Mouse (Mus musculus) A20 (cell line): Measurements from ENCODE around the gene Pfn3.
A peak's percentile ranks its signal among the peaks of the same experiment; 100 is the strongest.

Source experiments
- DNase-seq: peaks from one replicate; pipeline ENCODE4 v3.0.0-alpha.2; 2011; ENCODE audit warnings: low read depth, low spot score

The Pfn3 gene

DNA sequence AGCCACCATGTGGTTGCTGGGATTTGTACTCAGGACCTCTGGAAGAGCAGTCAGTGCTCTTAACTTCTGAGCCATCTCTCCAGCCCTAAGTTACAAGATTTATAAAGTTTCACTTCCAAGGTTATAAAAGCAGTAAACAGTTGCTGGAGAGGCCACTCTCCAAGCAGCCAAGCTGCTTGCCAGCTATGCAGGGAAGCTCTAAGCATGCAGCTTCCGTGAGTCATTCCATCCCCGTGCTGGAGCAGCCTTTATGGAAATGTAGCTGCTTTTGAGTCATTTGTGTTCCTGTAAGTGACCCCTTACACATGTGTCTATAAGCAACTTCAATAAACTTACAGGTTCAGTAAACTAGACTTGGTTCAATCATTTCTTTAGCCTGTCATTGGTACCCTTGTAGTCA lies 15.5 kb upstream of the Pfn3 start:
- DNase-seq = no peak

DNA sequence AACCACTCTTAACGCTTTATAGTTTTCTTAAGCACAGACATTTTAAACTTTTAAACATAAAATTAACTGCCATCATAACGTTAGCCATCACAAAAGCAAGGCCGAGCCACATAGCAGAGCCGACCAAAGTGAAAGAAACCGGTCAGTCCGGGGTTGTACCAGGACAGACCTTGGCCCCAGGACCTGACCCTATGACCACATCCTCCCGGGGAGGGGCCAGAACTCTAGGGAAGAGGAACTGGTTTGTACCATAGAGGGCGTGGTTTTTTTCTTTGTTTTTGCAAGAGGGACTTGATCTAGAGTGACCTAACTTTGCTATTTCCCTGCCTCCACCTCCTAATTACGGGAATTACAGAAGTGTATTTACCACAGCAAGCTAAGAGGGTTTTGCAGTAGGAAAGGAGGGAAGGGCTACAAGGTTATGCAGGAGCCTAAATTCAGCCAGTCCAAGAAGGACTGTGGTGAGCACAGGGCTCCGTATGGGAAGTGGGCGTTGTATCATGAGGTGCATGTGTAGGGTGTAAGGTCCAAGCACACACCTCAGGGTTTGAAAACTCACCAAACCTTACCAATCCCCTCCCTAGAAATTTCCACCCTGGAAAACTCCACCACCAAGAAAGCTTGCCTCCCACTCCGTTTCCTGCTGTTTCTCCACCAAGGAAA lies 14.3 kb upstream of the Pfn3 start:
- peak; percentile 61 for DNase-seq

DNA sequence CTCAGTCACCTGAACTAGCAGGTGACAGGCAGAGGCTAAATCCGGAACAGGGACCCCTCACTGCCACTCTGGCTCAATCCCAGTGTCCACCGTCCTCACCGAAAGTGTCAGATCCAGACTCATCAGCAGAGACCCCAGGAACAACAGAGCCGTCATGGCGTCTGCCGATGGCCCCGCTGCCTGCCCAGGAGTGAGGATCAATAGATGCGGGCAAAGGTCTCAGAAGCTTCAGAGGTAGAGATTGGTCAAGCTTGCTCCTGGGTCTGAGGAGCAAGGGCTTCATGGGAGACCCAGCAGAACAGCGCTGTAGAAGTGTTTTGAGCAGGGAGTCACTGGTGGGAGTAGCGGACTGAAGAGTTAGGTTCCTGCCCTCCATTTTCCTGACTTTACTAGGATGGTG lies 11.6 kb upstream of the Pfn3 start, which contains the start of gene F12:
Gene F12, minus strand, starts transcription at position 181 of the 400 bp plus-strand sequence.
- no peak for DNase-seq

DNA sequence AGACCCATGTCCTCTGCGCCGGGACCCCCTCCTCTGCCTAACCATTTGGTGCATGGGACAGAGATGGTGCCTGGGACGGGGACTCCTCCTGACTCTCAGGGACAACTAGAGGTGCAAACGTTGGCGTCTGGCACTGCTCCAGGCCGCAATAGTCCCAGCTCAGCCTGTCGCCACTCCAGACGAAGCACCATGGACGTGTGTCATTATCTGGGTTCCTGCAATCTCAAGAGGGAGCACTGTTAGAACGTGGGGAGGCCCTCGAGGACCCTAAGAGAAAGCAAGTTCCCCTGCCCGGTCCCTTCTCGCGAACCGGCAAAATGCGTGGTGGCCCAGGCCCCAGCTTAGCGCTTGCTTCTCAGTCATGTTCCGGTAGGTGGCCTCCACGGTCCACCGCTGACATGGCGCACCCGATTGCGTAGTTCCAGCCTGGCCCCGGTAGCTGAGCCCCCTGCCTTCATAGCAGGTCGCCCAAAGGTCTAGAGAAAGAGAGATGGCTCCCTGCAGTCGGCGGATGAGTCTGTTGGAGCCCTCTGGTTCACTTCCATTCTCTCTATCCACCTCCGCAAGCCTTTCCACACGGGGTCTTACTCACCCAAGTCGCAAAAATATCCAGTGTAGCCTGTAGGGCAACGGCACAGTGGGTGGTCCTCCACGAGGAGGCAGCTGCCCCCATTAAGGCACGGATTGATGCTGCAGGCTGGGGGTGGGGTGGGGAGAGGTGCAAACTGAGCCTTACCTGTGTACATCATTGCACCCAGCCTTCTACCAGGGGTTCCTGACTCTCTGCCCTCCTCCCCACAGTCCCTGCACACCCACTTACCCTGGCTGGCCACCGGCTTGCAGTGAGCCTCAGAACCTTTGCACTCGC lies 6.1 kb upstream of the Pfn3 start:
- DNase-seq = peak; percentile 71

DNA sequence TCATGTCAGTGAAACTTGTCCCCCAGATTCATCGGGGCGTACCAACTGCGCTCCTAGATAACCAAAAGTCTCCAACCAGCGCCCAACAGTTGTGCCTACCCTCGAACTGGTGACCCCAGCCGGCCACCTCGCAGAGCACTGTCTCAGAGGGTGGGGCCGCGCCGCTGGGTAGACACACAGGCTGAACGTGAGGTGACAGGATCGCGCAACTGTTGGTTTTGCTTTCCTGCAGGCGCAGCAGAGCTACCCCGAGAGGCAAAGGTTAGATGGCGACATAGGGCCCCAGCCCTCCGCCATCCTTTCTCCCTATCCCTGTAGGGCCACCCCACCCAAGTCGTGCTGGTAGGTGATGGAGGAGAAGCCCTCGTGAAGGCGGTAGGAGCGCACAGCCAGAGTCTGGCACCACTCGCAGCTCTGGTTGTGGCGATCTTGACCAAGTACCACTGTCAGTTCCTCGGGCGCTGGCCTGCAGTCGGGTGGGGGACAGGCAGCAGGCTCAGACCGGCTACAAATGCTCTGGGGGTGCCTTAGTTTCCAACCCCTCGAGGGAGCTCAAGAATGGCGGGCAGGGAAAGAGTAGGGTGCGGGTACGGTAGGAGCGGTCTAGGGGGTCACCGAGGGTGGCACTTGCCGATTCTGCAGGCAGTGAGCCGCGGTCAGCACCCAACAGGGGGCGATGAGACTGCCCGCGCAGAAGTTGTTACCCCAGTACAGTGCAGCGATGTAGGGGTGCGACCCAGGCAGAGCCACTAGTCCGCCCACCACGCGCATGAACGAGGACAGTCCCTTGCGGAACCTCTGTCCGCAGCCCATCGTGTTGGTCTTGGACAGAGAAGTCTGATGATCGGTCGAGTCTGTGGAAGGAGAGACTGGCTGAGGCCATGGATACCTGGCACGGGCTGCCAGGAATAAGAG lies 5.2 kb upstream of the Pfn3 start:
- no peak for DNase-seq

DNA sequence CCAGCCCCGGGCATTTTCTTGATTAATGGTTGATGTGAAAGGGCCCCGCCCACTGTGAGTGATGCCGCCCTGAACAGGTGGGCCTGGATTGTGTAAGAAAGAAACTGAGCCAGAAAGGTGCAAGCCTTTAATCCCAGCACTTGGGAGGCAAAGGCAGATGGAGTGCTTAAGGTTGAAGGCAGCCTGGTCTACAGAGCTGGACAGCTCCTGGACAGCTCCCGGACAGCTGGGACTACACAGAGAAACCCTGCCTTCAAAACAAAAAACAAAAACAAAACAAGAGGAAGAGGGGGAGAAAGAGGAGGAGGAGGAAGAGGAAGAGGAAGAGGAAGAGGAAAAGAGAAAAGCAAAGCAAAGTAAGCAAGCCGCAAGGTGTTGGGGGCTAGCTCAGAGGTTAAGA lies 4.1 kb upstream of the Pfn3 start:
- DNase-seq = no peak

DNA sequence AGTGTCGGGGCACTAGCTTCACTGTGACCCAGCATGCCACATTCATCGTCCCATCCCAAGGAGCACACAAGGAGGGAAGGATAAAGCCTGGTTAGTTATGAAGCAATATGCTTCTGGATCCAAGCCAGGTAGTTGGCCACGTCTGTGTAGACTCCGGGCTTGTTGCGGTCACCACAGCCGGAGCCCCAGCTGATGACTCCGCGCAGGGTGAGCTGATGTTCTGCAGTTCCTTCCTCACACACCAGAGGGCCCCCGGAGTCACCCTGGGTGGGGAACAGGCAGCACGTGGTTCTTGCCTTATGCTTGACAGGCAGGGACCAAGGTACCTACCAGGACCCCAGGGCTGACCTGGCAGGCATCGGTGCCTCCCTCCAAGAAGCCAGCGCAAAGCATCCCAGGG lies 3.0 kb upstream of the Pfn3 start:
- DNase-seq = peak; percentile 92

GRCm38 (mm10) chr13:55413333-55413732 lies 1.7 kb downstream of the Pfn3 start:
- DNase-seq = no peak

DNA sequence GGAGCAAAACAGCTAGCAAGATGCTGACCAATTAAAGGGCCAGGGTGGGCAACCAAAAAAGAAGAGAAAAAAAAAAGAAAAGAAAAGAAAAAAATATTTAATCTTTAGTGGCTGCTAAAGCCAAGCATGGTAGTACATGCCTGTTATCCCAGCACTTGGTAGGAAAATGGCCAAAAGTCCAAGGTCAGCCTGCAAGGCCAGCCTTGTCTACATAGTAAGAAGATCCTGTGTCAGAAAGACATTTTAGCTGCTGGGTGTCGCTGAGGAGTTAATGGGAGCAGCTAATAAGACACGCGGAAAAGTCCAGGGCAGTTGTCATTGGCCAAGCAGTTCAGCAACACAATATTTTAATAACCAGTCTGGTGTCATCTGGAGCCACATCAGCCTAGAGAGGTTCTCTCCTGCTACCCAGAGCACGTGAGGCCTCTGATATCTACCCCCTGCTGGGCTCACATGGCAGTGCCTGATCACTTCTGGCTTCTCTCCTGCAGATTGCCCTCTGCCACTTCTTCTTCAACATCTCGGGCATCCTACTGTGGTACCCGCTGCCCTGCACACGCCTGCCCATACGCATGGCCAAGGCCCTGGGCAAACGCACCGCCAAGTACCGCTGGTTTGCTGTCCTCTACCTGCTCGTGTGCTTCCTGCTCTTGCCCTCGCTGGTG lies 2.3 kb downstream of the Pfn3 start:
- DNase-seq = no peak

DNA sequence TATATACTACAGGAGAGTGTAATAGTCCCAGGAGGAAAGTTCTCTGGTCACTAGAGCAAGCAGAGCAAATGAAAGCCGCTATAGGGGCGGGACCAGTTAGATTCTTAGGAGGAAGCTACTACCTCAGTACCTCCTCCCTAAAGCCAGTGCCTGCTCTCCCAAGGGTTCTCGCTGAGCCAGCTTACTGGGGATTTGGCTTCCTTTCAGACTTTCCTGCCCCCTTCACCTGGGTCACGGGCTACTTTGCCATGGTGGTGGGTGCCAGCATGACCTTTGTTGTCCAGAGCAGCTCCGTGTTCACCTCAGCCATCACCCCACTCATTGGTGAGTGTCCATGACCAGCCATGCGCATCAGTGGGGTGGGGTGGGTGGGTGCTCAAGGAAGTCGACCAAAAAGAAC lies 3.2 kb downstream of the Pfn3 start:
- no peak for DNase-seq

GRCm38 (mm10) chr13:55408546-55409120 lies 6.4 kb downstream of the Pfn3 start:
- DNase-seq = no peak

DNA sequence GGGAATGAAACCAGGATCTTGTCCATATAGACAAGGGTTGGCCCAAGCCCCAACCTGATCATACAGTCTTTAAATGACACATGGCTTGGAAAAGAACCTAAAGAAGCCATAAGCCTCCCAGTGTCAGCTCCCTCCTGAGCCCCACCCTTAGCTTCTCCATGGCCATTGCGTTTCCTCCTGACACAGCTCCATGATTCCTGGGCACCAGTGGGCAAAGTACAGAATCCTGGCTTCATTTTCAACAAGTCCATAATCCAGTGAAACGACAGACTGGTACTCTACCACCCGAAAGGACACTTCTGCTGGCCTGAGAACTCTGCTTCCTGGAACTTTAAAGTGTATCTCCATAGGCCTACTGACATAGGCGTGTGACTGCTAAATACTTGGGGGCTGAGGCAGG lies 7.7 kb downstream of the Pfn3 start:
- no peak for DNase-seq

- DNase-seq = no peak
These were observed 9.1 kb downstream of the Pfn3 start for GRCm38 (mm10) chr13:55405783-55406390.

GRCm38 (mm10) chr13:55404853-55405782 lies 9.9 kb downstream of the Pfn3 start:
- peak; percentile 84 for DNase-seq

- DNase-seq = no peak
These were observed 10.8 kb downstream of the Pfn3 start for GRCm38 (mm10) chr13:55403935-55404852.

- no peak for DNase-seq
These were observed 11.8 kb downstream of the Pfn3 start for GRCm38 (mm10) chr13:55403266-55403665.

GRCm38 (mm10) chr13:55400039-55400346 lies 15.0 kb downstream of the Pfn3 start:
- no peak for DNase-seq

DNA sequence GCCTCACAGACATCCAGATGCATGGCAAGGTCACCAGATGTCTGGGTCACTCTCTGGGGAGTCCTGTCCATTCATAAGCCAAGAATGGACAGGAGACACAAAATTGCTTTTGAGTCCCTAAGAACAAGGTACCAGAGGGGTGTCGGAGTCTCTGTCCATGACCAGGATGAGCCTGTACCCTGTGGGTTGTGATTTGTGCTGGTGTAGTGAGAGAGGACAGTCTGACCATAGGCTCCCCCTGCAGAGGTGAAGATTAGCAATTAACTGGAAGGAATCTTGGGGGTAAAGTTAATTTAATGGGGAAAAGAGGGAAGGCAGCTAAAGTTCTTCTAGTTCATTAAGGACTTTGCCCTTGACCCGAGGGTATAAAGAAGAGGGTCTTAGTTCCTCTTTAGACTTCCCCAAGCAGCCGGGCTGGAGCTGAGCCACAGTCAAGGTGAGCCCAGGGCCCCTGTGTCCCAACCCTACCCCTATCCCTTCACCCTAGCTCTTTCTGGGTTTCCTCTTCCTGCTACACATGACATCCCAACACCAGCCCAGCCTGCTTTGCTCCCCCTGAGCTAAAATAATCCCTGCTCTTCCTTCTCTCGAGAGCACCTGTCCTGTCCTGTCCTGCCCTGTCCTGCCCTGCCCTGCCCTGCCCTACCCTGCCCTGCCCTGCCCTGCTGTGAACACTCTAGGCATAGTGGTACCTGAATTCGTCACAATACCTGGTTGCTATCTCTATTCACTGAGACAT lies 15.6 kb downstream of the Pfn3 start:
- DNase-seq = no peak
